Mouse (Mus musculus): ENCODE results near the gene Olfm3. TPM values are rescaled to one million over a fixed set of nuclear protein-coding genes. Genes with fewer than 3 reads are reported as not detected.

The Olfm3 gene
- polyA plus RNA-seq, 1 experiment from 2014 or later: 0.04 TPM

- H3K9me3 ChIP-seq (replicated peaks; ENCODE audit: control insufficient read depth, low read length): no peaks in the 10 kb centered on the region
- no peak overlapping the region for H3K9ac ChIP-seq (ENCODE audit: low read length)
- no peak overlapping the region for H3K27ac ChIP-seq (ENCODE audit: low read length)
- no peak for ATAC-seq (replicated peaks; ENCODE audit: extremely low read depth, insufficient read depth, low FRiP score)
- no peaks in the 10 kb centered on the region for H3K4me1 ChIP-seq (ENCODE audit: control insufficient read depth, insufficient read depth, low read length)
- no peaks in the 10 kb centered on the region for H3K27me3 ChIP-seq (ENCODE audit: control insufficient read depth, insufficient read depth, low read length)
- no peaks in the 10 kb centered on the region for H3K36me3 ChIP-seq (ENCODE audit: control insufficient read depth, insufficient read depth)
- WGBS: 61% methylated on average over 3 of the region's 3 CpGs
- no peak overlapping the region for H3K4me2 ChIP-seq (ENCODE audit: low read depth, low read length)
- H3K4me3 ChIP-seq (ENCODE audit: low read length): no peak overlapping the region
Observed at GRCm38 (mm10) chr3:115095496-115095895, 191.6 kb downstream of the Olfm3 start.

- H3K27me3 ChIP-seq (ENCODE audit: control insufficient read depth, insufficient read depth, low read length): no peaks in the 10 kb centered on the region
- WGBS: 79% methylated on average over 1 of the region's 1 CpGs
Observed at GRCm38 (mm10) chr3:115099590-115099989, 195.7 kb downstream of the Olfm3 start.

GRCm38 (mm10) chr3:115104155-115104801, 200.4 kb downstream of the Olfm3 start:
- H3K27me3 ChIP-seq (ENCODE audit: control insufficient read depth, insufficient read depth, low read length): no peaks in the 10 kb centered on the region
- 75% methylated on average over 2 of the region's 2 CpGs for WGBS
- no peak overlapping the region for H3K27ac ChIP-seq (ENCODE audit: low read length)
- H3K9me3 ChIP-seq (replicated peaks; ENCODE audit: control insufficient read depth, low read length): no peaks in the 10 kb centered on the region
- no peaks in the 10 kb centered on the region for H3K36me3 ChIP-seq (ENCODE audit: control insufficient read depth, insufficient read depth)
- no peaks in the 10 kb centered on the region for H3K4me1 ChIP-seq (ENCODE audit: control insufficient read depth, insufficient read depth, low read length)
- no peak overlapping the region for H3K9ac ChIP-seq (ENCODE audit: low read length)
- ATAC-seq (replicated peaks; ENCODE audit: extremely low read depth, insufficient read depth, low FRiP score): no peak
- no peak overlapping the region for H3K4me3 ChIP-seq (ENCODE audit: low read length)
- no peak overlapping the region for H3K4me2 ChIP-seq (ENCODE audit: low read depth, low read length)

More at GRCm38 (mm10) chr3:115099590-115099989, 195.7 kb downstream of the Olfm3 start:
- H3K9me3 ChIP-seq (replicated peaks; ENCODE audit: control insufficient read depth, low read length): no peaks in the 10 kb centered on the region
- no peak overlapping the region for H3K4me3 ChIP-seq (ENCODE audit: low read length)
- no peak overlapping the region for H3K4me2 ChIP-seq (ENCODE audit: low read depth, low read length)
- no peak overlapping the region for H3K9ac ChIP-seq (ENCODE audit: low read length)
- H3K4me1 ChIP-seq (ENCODE audit: control insufficient read depth, insufficient read depth, low read length): no peaks in the 10 kb centered on the region
- no peaks in the 10 kb centered on the region for H3K36me3 ChIP-seq (ENCODE audit: control insufficient read depth, insufficient read depth)
- no peak overlapping the region for H3K27ac ChIP-seq (ENCODE audit: low read length)
- ATAC-seq (replicated peaks; ENCODE audit: extremely low read depth, insufficient read depth, low FRiP score): no peak

GRCm38 (mm10) chr3:115104802-115105493, 201.1 kb downstream of the Olfm3 start:
- ATAC-seq (replicated peaks; ENCODE audit: extremely low read depth, insufficient read depth, low FRiP score): no peak
- Histone ChIP-seq H3K4me1 (ENCODE audit: control insufficient read depth, insufficient read depth, low read length) (no peaks in the 10 kb centered on the region), H3K9ac (ENCODE audit: low read length) (no peak overlapping the region), H3K27me3 (ENCODE audit: control insufficient read depth, insufficient read depth, low read length) (no peaks in the 10 kb centered on the region), H3K27ac (ENCODE audit: low read length) (no peak overlapping the region), H3K36me3 (ENCODE audit: control insufficient read depth, insufficient read depth) (no peaks in the 10 kb centered on the region), H3K9me3 (replicated peaks; ENCODE audit: control insufficient read depth, low read length) (no peaks in the 10 kb centered on the region), H3K4me2 (ENCODE audit: low read depth, low read length) (no peak overlapping the region), H3K4me3 (ENCODE audit: low read length) (no peak overlapping the region)
- WGBS: 46% methylated on average over 8 of the region's 8 CpGs

GRCm38 (mm10) chr3:115145722-115146121, 241.8 kb downstream of the Olfm3 start:
- ATAC-seq (replicated peaks; ENCODE audit: extremely low read depth, insufficient read depth, low FRiP score): no peak
- Histone ChIP-seq H3K4me3 (ENCODE audit: low read length) (no peak overlapping the region), H3K36me3 (ENCODE audit: control insufficient read depth, insufficient read depth) (no peaks in the 10 kb centered on the region), H3K9me3 (replicated peaks; ENCODE audit: control insufficient read depth, low read length) (no peaks in the 10 kb centered on the region), H3K27ac (ENCODE audit: low read length) (no peak overlapping the region), H3K4me2 (ENCODE audit: low read depth, low read length) (no peak overlapping the region), H3K9ac (ENCODE audit: low read length) (no peak overlapping the region), H3K4me1 (ENCODE audit: control insufficient read depth, insufficient read depth, low read length) (no peaks in the 10 kb centered on the region), H3K27me3 (ENCODE audit: control insufficient read depth, insufficient read depth, low read length) (no peaks in the 10 kb centered on the region)
- 73% methylated on average over 2 of the region's 2 CpGs for WGBS

GRCm38 (mm10) chr3:115146244-115146643, 242.4 kb downstream of the Olfm3 start:
- Histone ChIP-seq H3K36me3 (ENCODE audit: control insufficient read depth, insufficient read depth) (no peaks in the 10 kb centered on the region), H3K4me3 (ENCODE audit: low read length) (no peak overlapping the region), H3K9me3 (replicated peaks; ENCODE audit: control insufficient read depth, low read length) (no peaks in the 10 kb centered on the region), H3K9ac (ENCODE audit: low read length) (no peak overlapping the region), H3K4me2 (ENCODE audit: low read depth, low read length) (no peak overlapping the region), H3K4me1 (ENCODE audit: control insufficient read depth, insufficient read depth, low read length) (no peaks in the 10 kb centered on the region), H3K27ac (ENCODE audit: low read length) (no peak overlapping the region), H3K27me3 (ENCODE audit: control insufficient read depth, insufficient read depth, low read length) (no peaks in the 10 kb centered on the region)
- WGBS: 93% methylated on average over 2 of the region's 2 CpGs
- no peak for ATAC-seq (replicated peaks; ENCODE audit: extremely low read depth, insufficient read depth, low FRiP score)

GRCm38 (mm10) chr3:115158903-115159473, 255.1 kb downstream of the Olfm3 start:
- H3K4me3 ChIP-seq (ENCODE audit: low read length): no peak overlapping the region
- WGBS: 79% methylated on average over 3 of the region's 3 CpGs
- ATAC-seq (replicated peaks; ENCODE audit: extremely low read depth, insufficient read depth, low FRiP score): no peak
- H3K9me3 ChIP-seq (replicated peaks; ENCODE audit: control insufficient read depth, low read length): no peaks in the 10 kb centered on the region
- H3K36me3 ChIP-seq (ENCODE audit: control insufficient read depth, insufficient read depth): no peaks in the 10 kb centered on the region
- no peaks in the 10 kb centered on the region for H3K4me1 ChIP-seq (ENCODE audit: control insufficient read depth, insufficient read depth, low read length)
- no peak overlapping the region for H3K9ac ChIP-seq (ENCODE audit: low read length)
- H3K27me3 ChIP-seq (ENCODE audit: control insufficient read depth, insufficient read depth, low read length): no peaks in the 10 kb centered on the region
- no peak overlapping the region for H3K4me2 ChIP-seq (ENCODE audit: low read depth, low read length)
- no peak overlapping the region for H3K27ac ChIP-seq (ENCODE audit: low read length)

GRCm38 (mm10) chr3:115174625-115175024, 270.7 kb downstream of the Olfm3 start:
- 74% methylated on average over 7 of the region's 7 CpGs for WGBS
- Histone ChIP-seq H3K27ac (ENCODE audit: low read length) (no peak overlapping the region), H3K27me3 (ENCODE audit: control insufficient read depth, insufficient read depth, low read length) (no peaks in the 10 kb centered on the region), H3K4me2 (ENCODE audit: low read depth, low read length) (no peak overlapping the region), H3K4me3 (ENCODE audit: low read length) (no peak overlapping the region), H3K9ac (ENCODE audit: low read length) (no peak overlapping the region), H3K9me3 (replicated peaks; ENCODE audit: control insufficient read depth, low read length) (no peaks in the 10 kb centered on the region), H3K36me3 (ENCODE audit: control insufficient read depth, insufficient read depth) (no peaks in the 10 kb centered on the region), H3K4me1 (ENCODE audit: control insufficient read depth, insufficient read depth, low read length) (no peaks in the 10 kb centered on the region)
- ATAC-seq (replicated peaks; ENCODE audit: extremely low read depth, insufficient read depth, low FRiP score): no peak
